Mouse (Mus musculus): Measurements from ENCODE around the gene Agl. TPM values are rescaled to one million over a fixed set of nuclear protein-coding genes. Genes with fewer than 3 reads are reported as not detected.

Gene Agl
- polyA plus RNA-seq, 1 experiment from 2014 or later: 10.2 TPM

DNA sequence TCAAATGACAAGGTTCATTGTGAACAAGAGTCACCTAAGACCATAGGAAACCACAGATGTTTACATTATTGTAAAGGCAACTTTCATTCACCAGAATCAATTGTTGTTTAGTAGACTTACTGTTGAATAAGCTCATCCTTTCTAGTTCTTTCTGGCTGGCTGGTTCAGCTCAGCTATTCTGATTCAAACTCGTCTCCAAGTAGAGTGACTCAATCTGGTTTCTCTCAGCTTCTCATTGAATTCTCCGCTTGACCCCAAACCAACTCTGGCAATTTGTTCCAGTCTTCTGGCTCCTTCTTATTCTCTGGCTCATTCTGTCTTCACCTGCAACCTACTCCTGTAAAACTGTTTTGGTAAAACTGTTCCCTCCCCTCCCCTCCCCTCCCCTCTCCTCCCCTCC lies 33.3 kb upstream of the Agl start:
- no peak overlapping the region for H3K4me2 ChIP-seq (ENCODE audit: low read depth, severe bottlenecking)
- H3K4me3 ChIP-seq (ENCODE audit: low read depth, low read length): no peak overlapping the region
- H3K4me1 ChIP-seq (ENCODE audit: control insufficient read depth, insufficient read depth, low read length): no peaks in the 10 kb centered on the region
- no peaks in the 10 kb centered on the region for H3K27me3 ChIP-seq (ENCODE audit: control insufficient read depth, insufficient read depth, low read length)
- H3K9me3 ChIP-seq (ENCODE audit: control insufficient read depth, low read length): no peaks in the 10 kb centered on the region
- H3K27ac ChIP-seq (replicated peaks; ENCODE audit: low read depth, low read length): no peak overlapping the region
- no peak for DNase-seq (ENCODE audit: low spot score)
- H3K36me3 ChIP-seq (ENCODE audit: control insufficient read depth, insufficient read depth, low read length): no peaks in the 10 kb centered on the region
- WGBS: 87% methylated on average over 2 of the region's 2 CpGs
- H3K9ac ChIP-seq (ENCODE audit: low read length): no peak overlapping the region
- no peak for ATAC-seq (ENCODE audit: insufficient number of reproducible peaks, low FRiP score, low TSS enrichment, low read depth)

- H3K4me3 ChIP-seq (ENCODE audit: low read depth, low read length): no peak overlapping the region
- WGBS: 81% methylated on average over 23 of the region's 23 CpGs
- no peak overlapping the region for H3K27ac ChIP-seq (replicated peaks; ENCODE audit: low read depth, low read length)
- no peak overlapping the region for H3K4me2 ChIP-seq (ENCODE audit: low read depth, severe bottlenecking)
- H3K9ac ChIP-seq (ENCODE audit: low read length): no peak overlapping the region
- no peaks in the 10 kb centered on the region for H3K36me3 ChIP-seq (ENCODE audit: control insufficient read depth, insufficient read depth, low read length)
- H3K9me3 ChIP-seq (ENCODE audit: control insufficient read depth, low read length): no peaks in the 10 kb centered on the region
- DNase-seq (ENCODE audit: low spot score): no peak
- no peaks in the 10 kb centered on the region for H3K4me1 ChIP-seq (ENCODE audit: control insufficient read depth, insufficient read depth, low read length)
- H3K27me3 ChIP-seq (ENCODE audit: control insufficient read depth, insufficient read depth, low read length): no peaks in the 10 kb centered on the region
- ATAC-seq (ENCODE audit: insufficient number of reproducible peaks, low FRiP score, low TSS enrichment, low read depth): no peak
Observed at GRCm38 (mm10) chr3:116836681-116837475, 28.9 kb upstream of the Agl start.

GRCm38 (mm10) chr3:116835770-116836680 lies 28.1 kb upstream of the Agl start:
- no peaks in the 10 kb centered on the region for H3K4me1 ChIP-seq (ENCODE audit: control insufficient read depth, insufficient read depth, low read length)
- H3K4me3 ChIP-seq (ENCODE audit: low read depth, low read length): peak overlapping the region; percentile 19; the same call in 1 of the 2 replicates
- no peaks in the 10 kb centered on the region for H3K9me3 ChIP-seq (ENCODE audit: control insufficient read depth, low read length)
- no peaks in the 10 kb centered on the region for H3K36me3 ChIP-seq (ENCODE audit: control insufficient read depth, insufficient read depth, low read length)
- DNase-seq (ENCODE audit: low spot score) (peak; percentile 93), ATAC-seq (ENCODE audit: insufficient number of reproducible peaks, low FRiP score, low TSS enrichment, low read depth) (peak; percentile 74)
- WGBS: 25% methylated on average over 21 of the region's 21 CpGs
- peak overlapping the region; percentile 50 for H3K4me2 ChIP-seq (ENCODE audit: low read depth, severe bottlenecking)
- H3K9ac ChIP-seq (ENCODE audit: low read length): peak overlapping the region; percentile 43; the same call in 1 of the 2 replicates
- no peaks in the 10 kb centered on the region for H3K27me3 ChIP-seq (ENCODE audit: control insufficient read depth, insufficient read depth, low read length)
- no peak overlapping the region for H3K27ac ChIP-seq (replicated peaks; ENCODE audit: low read depth, low read length)

DNA sequence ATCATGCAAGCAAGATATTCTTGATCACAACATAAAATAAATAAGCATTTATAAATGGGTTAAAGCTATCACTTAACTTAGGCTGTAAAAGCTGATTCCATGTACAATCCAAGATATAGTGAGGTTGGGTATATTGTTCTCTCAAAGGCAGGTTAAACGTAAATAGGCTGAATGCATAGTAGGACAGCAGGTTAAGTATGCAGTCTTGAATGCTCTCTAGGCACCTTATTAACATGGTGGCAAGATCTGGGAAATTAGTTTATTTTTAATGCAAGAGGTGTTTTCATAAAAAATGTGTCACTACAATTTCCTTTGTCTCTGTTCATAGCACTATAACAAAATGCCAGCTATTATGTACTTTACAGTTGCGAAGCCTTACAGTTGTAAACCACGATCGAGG lies 27.4 kb upstream of the Agl start:
- Histone ChIP-seq H3K36me3 (ENCODE audit: control insufficient read depth, insufficient read depth, low read length) (no peaks in the 10 kb centered on the region), H3K4me1 (ENCODE audit: control insufficient read depth, insufficient read depth, low read length) (no peaks in the 10 kb centered on the region), H3K27me3 (ENCODE audit: control insufficient read depth, insufficient read depth, low read length) (no peaks in the 10 kb centered on the region), H3K4me3 (ENCODE audit: low read depth, low read length) (no peak overlapping the region), H3K9me3 (ENCODE audit: control insufficient read depth, low read length) (no peaks in the 10 kb centered on the region), H3K27ac (replicated peaks; ENCODE audit: low read depth, low read length) (no peak overlapping the region), H3K4me2 (ENCODE audit: low read depth, severe bottlenecking) (peak overlapping the region; percentile 50; the same call in 1 of the 2 replicates), H3K9ac (ENCODE audit: low read length) (no peak overlapping the region)
- DNase-seq (ENCODE audit: low spot score) (no peak), ATAC-seq (ENCODE audit: insufficient number of reproducible peaks, low FRiP score, low TSS enrichment, low read depth) (no peak)
- WGBS: 73% methylated on average over 4 of the region's 4 CpGs

DNA sequence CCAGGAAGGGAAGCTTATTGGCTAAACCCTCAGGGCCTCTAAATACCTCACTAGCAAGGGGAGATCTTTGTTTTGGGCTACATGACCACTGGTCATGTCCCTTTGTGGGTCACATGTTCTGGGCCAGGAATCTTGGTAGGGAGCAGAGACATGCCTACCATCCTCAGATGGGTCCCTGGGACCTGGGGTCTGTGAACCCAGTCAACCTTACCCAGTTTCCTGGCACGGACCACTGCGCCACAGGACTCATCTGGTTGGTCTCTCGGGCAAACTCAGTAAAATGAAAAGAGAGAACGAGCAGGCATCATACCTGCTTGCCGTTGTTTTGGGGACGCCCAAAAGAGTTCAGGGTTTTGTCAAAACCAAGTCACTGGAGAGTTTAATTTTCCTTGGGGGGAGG lies 26.3 kb upstream of the Agl start:
- no peak for ATAC-seq (ENCODE audit: insufficient number of reproducible peaks, low FRiP score, low TSS enrichment, low read depth)
- Histone ChIP-seq H3K9me3 (ENCODE audit: control insufficient read depth, low read length) (no peaks in the 10 kb centered on the region), H3K4me3 (ENCODE audit: low read depth, low read length) (no peak overlapping the region), H3K9ac (ENCODE audit: low read length) (no peak overlapping the region), H3K27me3 (ENCODE audit: control insufficient read depth, insufficient read depth, low read length) (no peaks in the 10 kb centered on the region), H3K4me1 (ENCODE audit: control insufficient read depth, insufficient read depth, low read length) (no peaks in the 10 kb centered on the region), H3K36me3 (ENCODE audit: control insufficient read depth, insufficient read depth, low read length) (no peaks in the 10 kb centered on the region), H3K4me2 (ENCODE audit: low read depth, severe bottlenecking) (no peak overlapping the region), H3K27ac (replicated peaks; ENCODE audit: low read depth, low read length) (no peak overlapping the region)
- DNase-seq (ENCODE audit: low spot score): no peak
- WGBS: 90% methylated on average over 6 of the region's 6 CpGs

DNA sequence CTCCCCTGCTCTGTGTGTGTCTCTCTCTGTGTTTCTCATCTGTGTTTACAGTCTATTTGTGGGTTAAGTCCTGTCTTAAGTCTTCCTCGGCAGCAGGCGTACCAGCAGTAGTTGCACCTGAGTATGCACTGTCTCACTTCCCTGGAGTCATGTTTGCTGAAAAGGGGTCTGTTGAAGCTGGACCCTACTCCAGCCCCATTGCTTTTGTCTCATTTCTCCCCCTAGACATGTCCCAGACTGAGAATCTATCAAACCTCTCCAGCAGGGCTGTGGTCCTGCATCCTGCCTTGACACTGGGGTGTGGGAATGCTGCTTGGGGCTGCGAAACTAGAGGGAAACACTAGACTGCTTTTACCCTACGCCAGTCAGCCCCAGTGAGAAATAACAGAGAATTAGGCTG lies 25.5 kb upstream of the Agl start:
- no peaks in the 10 kb centered on the region for H3K27me3 ChIP-seq (ENCODE audit: control insufficient read depth, insufficient read depth, low read length)
- H3K4me1 ChIP-seq (ENCODE audit: control insufficient read depth, insufficient read depth, low read length): no peaks in the 10 kb centered on the region
- H3K4me2 ChIP-seq (ENCODE audit: low read depth, severe bottlenecking): no peak overlapping the region
- no peaks in the 10 kb centered on the region for H3K9me3 ChIP-seq (ENCODE audit: control insufficient read depth, low read length)
- no peak overlapping the region for H3K4me3 ChIP-seq (ENCODE audit: low read depth, low read length)
- WGBS: 84% methylated on average over 4 of the region's 4 CpGs
- ATAC-seq (ENCODE audit: insufficient number of reproducible peaks, low FRiP score, low TSS enrichment, low read depth) (no peak), DNase-seq (ENCODE audit: low spot score) (no peak)
- no peak overlapping the region for H3K9ac ChIP-seq (ENCODE audit: low read length)
- no peaks in the 10 kb centered on the region for H3K36me3 ChIP-seq (ENCODE audit: control insufficient read depth, insufficient read depth, low read length)
- no peak overlapping the region for H3K27ac ChIP-seq (replicated peaks; ENCODE audit: low read depth, low read length)

GRCm38 (mm10) chr3:116832526-116833310 lies 24.8 kb upstream of the Agl start:
- Histone ChIP-seq H3K27me3 (ENCODE audit: control insufficient read depth, insufficient read depth, low read length) (no peaks in the 10 kb centered on the region), H3K9me3 (ENCODE audit: control insufficient read depth, low read length) (no peaks in the 10 kb centered on the region), H3K27ac (replicated peaks; ENCODE audit: low read depth, low read length) (no peak overlapping the region), H3K4me1 (ENCODE audit: control insufficient read depth, insufficient read depth, low read length) (no peaks in the 10 kb centered on the region), H3K36me3 (ENCODE audit: control insufficient read depth, insufficient read depth, low read length) (no peaks in the 10 kb centered on the region), H3K9ac (ENCODE audit: low read length) (no peak overlapping the region), H3K4me2 (ENCODE audit: low read depth, severe bottlenecking) (no peak overlapping the region), H3K4me3 (ENCODE audit: low read depth, low read length) (no peak overlapping the region)
- 91% methylated on average over 7 of the region's 7 CpGs for WGBS
- ATAC-seq (ENCODE audit: insufficient number of reproducible peaks, low FRiP score, low TSS enrichment, low read depth) (no peak), DNase-seq (ENCODE audit: low spot score) (no peak)

GRCm38 (mm10) chr3:116831324-116831723 lies 23.4 kb upstream of the Agl start:
- H3K4me1 ChIP-seq (ENCODE audit: control insufficient read depth, insufficient read depth, low read length): no peaks in the 10 kb centered on the region
- no peak overlapping the region for H3K9ac ChIP-seq (ENCODE audit: low read length)
- DNase-seq (ENCODE audit: low spot score) (no peak), ATAC-seq (ENCODE audit: insufficient number of reproducible peaks, low FRiP score, low TSS enrichment, low read depth) (no peak)
- H3K36me3 ChIP-seq (ENCODE audit: control insufficient read depth, insufficient read depth, low read length): no peaks in the 10 kb centered on the region
- WGBS: 81% methylated on average over 5 of the region's 5 CpGs
- H3K27me3 ChIP-seq (ENCODE audit: control insufficient read depth, insufficient read depth, low read length): no peaks in the 10 kb centered on the region
- no peak overlapping the region for H3K4me3 ChIP-seq (ENCODE audit: low read depth, low read length)
- H3K4me2 ChIP-seq (ENCODE audit: low read depth, severe bottlenecking): no peak overlapping the region
- no peaks in the 10 kb centered on the region for H3K9me3 ChIP-seq (ENCODE audit: control insufficient read depth, low read length)
- H3K27ac ChIP-seq (replicated peaks; ENCODE audit: low read depth, low read length): no peak overlapping the region

All from limb, embryonic 11.5 days (tissue).